In the genomic region with DNA sequence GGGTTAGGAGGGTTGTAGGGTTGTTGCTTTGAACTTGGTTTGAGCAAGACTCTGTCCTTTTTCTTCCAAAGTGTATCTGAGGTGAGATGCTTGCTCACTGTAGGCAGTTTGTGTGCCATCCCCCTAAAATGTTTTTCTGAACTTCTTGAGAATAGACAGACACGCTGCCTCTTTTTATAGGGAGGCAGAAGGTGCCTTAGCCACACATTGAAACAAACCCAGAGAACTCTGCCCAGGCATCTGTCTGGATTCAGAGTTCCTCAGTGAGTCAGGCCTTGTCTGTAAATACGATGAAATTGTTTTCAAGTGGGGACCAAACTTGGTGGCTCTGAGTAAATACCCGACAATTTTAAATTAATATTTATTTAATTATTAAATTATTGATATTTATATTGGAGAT, we compare ENCODE assay signal across 17 mouse cellular contexts. TPM values are rescaled to one million over a fixed set of nuclear protein-coding genes. Genes with fewer than 3 reads are reported as not detected.
"Had no signal": no experiment of that assay in that cellular context is flagged by ENCODE, and none has a peak within 500 bp of the region (broad histone marks: within the 10 kb centered on the region; RNA-seq: fewer than 3 reads in every experiment).

No protein-coding gene starts in this region.

- DNase-seq: lung, adult 2 months; right cerebral cortex, postnatal 25 days had no signal

- H3K27ac ChIP-seq: lung, embryonic 15.5 days; macrophage; midbrain, embryonic 13.5 days; midbrain, embryonic 15.5 days; neural tube, embryonic 12.5 days; stomach, embryonic 15.5 days; stomach, postnatal 0 days had no signal

- ATAC-seq: liver, postnatal 0 days; lung, postnatal 0 days; midbrain, embryonic 13.5 days; midbrain, embryonic 15.5 days had no signal

- H3K4me3 ChIP-seq: lung, embryonic 15.5 days; megakaryocyte, embryonic 14.5 days; midbrain, embryonic 13.5 days; midbrain, embryonic 15.5 days; neural tube, embryonic 12.5 days; stomach, embryonic 15.5 days had no signal

- H3K4me1 ChIP-seq: lung, embryonic 15.5 days; midbrain, embryonic 13.5 days; midbrain, embryonic 15.5 days; neural tube, embryonic 12.5 days; stomach, embryonic 15.5 days had no signal

RNA-seq across cellular contexts. Expression of a gene that starts 33.8 kb away (rescaled TPM):
- polyA plus RNA-seq: liver, postnatal 0 days; lung, postnatal 0 days; macrophage; midbrain, embryonic 11.5 days; midbrain, embryonic 13.5 days; midbrain, embryonic 15.5 days; neural tube, embryonic 12.5 days; neural tube, embryonic 14.5 days; spleen, adult 2 months; stomach, postnatal 0 days; testis, adult 2 months; thymus, adult 2 months had no signal
